In the genomic region with DNA sequence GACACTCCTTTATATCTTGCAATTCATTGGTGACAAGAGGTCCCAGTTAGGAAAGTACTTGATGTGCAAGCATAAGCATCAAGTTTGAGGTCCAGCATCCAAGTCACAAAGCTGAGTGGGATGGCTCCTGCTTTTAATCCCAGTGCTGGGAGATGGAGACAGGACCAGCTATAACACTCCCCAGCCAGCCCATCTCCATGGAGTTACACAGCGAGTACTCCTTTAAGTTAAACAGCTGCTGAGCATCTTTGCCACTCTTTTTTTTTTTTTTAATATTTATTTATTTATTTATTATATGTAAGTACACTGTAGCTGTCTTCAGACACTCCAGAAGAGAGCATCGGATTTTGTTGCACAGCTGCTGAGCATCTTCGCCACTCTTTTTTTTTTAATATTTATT, we compare ENCODE assay signal across 17 mouse cellular contexts.
"Had no signal": no experiment of that assay in that cellular context is flagged by ENCODE, and none has a peak within 500 bp of the region (broad histone marks: within the 10 kb centered on the region; RNA-seq: fewer than 3 reads in every experiment).

No protein-coding gene starts in this region.

- DNase-seq: liver; liver, embryonic 13.5 days; liver, postnatal 0 days; lung, postnatal 14 days; right cerebral cortex, postnatal 14 days; thymus, adult 2 months; thymus, postnatal 25 days; thymus, postnatal 4 days had no signal

- H3K27ac ChIP-seq: liver, embryonic 13.5 days; liver, embryonic 15.5 days; macrophage; midbrain, embryonic 12.5 days; midbrain, embryonic 15.5 days; neural tube, embryonic 12.5 days; stomach, embryonic 15.5 days; stomach, postnatal 0 days had no signal

- H3K27me3 ChIP-seq: liver, embryonic 13.5 days; liver, embryonic 15.5 days; megakaryocyte, embryonic 14.5 days; midbrain, embryonic 12.5 days; midbrain, embryonic 15.5 days; neural tube, embryonic 12.5 days; stomach, embryonic 15.5 days had no signal

- ATAC-seq: liver, postnatal 0 days; midbrain, embryonic 15.5 days had no signal

- H3K9me3 ChIP-seq: liver, embryonic 13.5 days; liver, embryonic 15.5 days; megakaryocyte, embryonic 14.5 days; midbrain, embryonic 12.5 days; midbrain, embryonic 15.5 days; neural tube, embryonic 12.5 days; stomach, embryonic 15.5 days had no signal

- H3K9ac ChIP-seq: liver, embryonic 13.5 days; liver, embryonic 15.5 days; liver, postnatal 0 days; midbrain, embryonic 12.5 days; midbrain, embryonic 15.5 days; neural tube, embryonic 12.5 days; stomach, embryonic 15.5 days had no signal

- H3K4me3 ChIP-seq: liver, embryonic 13.5 days; liver, embryonic 15.5 days; megakaryocyte, embryonic 14.5 days; midbrain, embryonic 12.5 days; midbrain, embryonic 15.5 days; neural tube, embryonic 12.5 days; stomach, embryonic 15.5 days had no signal

- H3K4me1 ChIP-seq: liver, embryonic 13.5 days; liver, embryonic 15.5 days; megakaryocyte, embryonic 14.5 days; midbrain, embryonic 12.5 days; midbrain, embryonic 15.5 days; neural tube, embryonic 12.5 days; stomach, embryonic 15.5 days had no signal

- H3K4me2 ChIP-seq: liver, embryonic 11.5 days; liver, embryonic 13.5 days; liver, embryonic 15.5 days; midbrain, embryonic 12.5 days; midbrain, embryonic 15.5 days; neural tube, embryonic 12.5 days; stomach, embryonic 15.5 days had no signal
